Mouse (Mus musculus): ENCODE data around the gene Gm6803. TPM values are rescaled to one million over a fixed set of nuclear protein-coding genes. Genes with fewer than 3 reads are reported as not detected.

The Gm6803 gene
- not detected for total RNA-seq (2023)

DNA sequence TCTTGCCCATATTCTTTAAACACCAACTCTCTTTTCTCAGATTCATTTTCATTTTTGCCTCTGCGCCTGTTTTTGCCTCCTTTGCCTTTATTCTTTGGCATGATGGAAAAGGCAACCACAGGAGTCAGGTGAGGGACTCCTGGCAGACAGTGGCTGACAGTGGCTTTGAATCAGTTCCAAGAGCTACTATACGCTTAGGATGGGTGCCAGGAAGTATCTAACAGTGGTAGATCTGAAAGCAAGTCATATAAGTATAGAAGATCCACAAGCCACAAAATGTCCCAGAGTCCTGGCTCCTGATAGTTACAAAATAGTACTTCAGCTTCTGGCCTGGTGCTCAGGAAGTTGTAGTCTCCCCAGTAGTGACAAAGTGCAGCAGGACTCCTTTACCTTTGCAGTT, at the start of gene Gm6803:
Gm6803 (minus strand) TSS at position 101 of the 400 bp plus-strand sequence.

DNA sequence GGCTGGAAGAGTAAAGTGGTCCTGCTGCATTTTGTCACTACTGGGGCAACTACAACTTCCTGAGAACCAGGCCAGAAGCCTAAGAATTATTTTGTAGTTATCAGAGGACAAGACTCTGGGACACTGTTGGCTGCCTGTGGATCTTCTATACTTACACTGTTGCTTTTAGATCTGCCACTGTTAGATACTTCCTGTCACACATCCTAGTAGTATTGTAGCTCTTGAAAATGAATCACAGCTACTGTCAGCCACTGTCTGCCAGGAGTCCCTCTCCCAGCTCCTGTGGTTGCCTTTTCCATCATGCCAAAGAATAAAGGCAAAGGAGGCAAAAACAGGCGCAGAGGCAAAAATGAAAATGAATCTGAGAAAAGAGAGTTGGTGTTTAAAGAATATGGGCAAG, 8.1 kb upstream of the Gm6803 start, which contains the start of gene Gm2056:
Gm2056 (plus strand) TSS at position 301 of the 400 bp plus-strand sequence.

DNA sequence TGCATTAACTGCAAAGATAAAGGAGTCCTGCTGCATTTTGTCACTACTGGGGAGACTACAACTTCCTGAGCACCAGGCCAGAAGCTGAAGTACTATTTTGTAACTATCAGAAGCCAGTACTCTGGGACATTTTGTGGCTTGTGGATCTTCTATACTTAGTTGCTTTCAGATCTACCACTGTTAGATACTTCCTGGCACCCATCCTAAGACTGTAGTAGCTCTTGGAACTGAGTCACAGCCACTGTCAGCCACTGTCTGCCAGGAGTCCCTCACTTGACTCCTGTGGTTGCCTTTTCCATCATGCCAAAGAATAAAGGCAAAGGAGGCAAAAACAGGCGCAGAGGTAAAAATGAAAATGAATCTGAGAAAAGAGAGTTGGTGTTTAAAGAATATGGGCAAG, 7.0 kb downstream of the Gm6803 start, which contains the start of gene Gm2075:
Gm2075 (plus strand) TSS at position 301 of the 400 bp plus-strand sequence.

Other genes starting within 250 kb of the Gm6803 start
- not detected for gene Gm21319, start 243.0 kb downstream of the Gm6803 start, total RNA-seq (2023)
- not detected for gene Gm21936, start 223.3 kb downstream of the Gm6803 start, total RNA-seq (2023)
- not detected for gene BB287469, start 202.2 kb downstream of the Gm6803 start, total RNA-seq (2023)
- gene Gm2001, start 176.4 kb downstream of the Gm6803 start, total RNA-seq (2023) = not detected
- gene Gm2016, start 144.7 kb downstream of the Gm6803 start, total RNA-seq (2023) = not detected
- not detected for gene Gm2022, start 123.4 kb downstream of the Gm6803 start, total RNA-seq (2023)
- gene Gm2035, start 98.9 kb downstream of the Gm6803 start, total RNA-seq (2023) = not detected
- gene Gm2042, start 64.7 kb downstream of the Gm6803 start, total RNA-seq (2023) = not detected
- not detected for gene Gm2075, start 6.9 kb downstream of the Gm6803 start, total RNA-seq (2023)
- gene Gm2056, start 8.2 kb upstream of the Gm6803 start, total RNA-seq (2023) = not detected
- gene Gm16368, start 64.9 kb upstream of the Gm6803 start, total RNA-seq (2023) = not detected
- not detected for gene Gm10436, start 163.3 kb upstream of the Gm6803 start, total RNA-seq (2023)
- not detected for gene Gm8332, start 231.3 kb upstream of the Gm6803 start, total RNA-seq (2023)